Comparison of ENCODE assay signal across 8 mouse cellular contexts in genomic region chr3:114032333-114032732, GRCm38 (mm10). TPM values are rescaled to one million over a fixed set of nuclear protein-coding genes. Genes with fewer than 3 reads are reported as not detected.
DNase-seq lines count a peak whose midpoint lies in the region; ATAC-seq lines count a peak whose summit lies in the region.

No protein-coding gene starts in this region.

- H3K9ac ChIP-seq in heart, embryonic 14.5 days (ENCODE audit: low read length), result peak overlapping the region; percentile 48; the same call in 1 of the 2 replicates
- H3K9ac ChIP-seq in neural tube, embryonic 12.5 days, result peak overlapping the region; percentile 54; the same call in 1 of the 2 replicates

- no peak overlapping the region for H3K27ac ChIP-seq in heart, embryonic 14.5 days (replicated peaks in 1 of 2; ENCODE audit: control insufficient read depth in 1 of 2, insufficient read depth in 1 of 2, low read depth in 2 of 2, low read length in 2 of 2)
- no peak overlapping the region for H3K27ac ChIP-seq in neural tube, embryonic 12.5 days

- H3K4me1 ChIP-seq in heart, embryonic 14.5 days (ENCODE audit: control insufficient read depth in 2 of 2, insufficient read depth in 2 of 2, low read length in 2 of 2), result peaks cover 0 to 3% of the 10 kb centered on the region in 2 experiments; a peak in 1 of 4 replicates
- peaks cover 4% of the 10 kb centered on the region; the same call in 1 of the 2 replicates for H3K4me1 ChIP-seq in neural tube, embryonic 12.5 days

- no peaks in the 10 kb centered on the region for H3K27me3 ChIP-seq in heart, embryonic 14.5 days (ENCODE audit: control insufficient read depth, insufficient read depth, low read length)
- H3K27me3 ChIP-seq in neural tube, embryonic 12.5 days (replicated peaks), result no peaks in the 10 kb centered on the region

- peak overlapping the region; percentile 64 to 68 for H3K4me3 ChIP-seq in heart, embryonic 14.5 days (ENCODE audit: control insufficient read depth in 1 of 2, insufficient read depth in 1 of 2, low read depth in 1 of 2, low read length in 2 of 2)
- H3K4me3 ChIP-seq in neural tube, embryonic 12.5 days, result peak overlapping the region; percentile 57

- no peaks in the 10 kb centered on the region for H3K9me3 ChIP-seq in heart, embryonic 14.5 days (ENCODE audit: control insufficient read depth, low read length)
- H3K9me3 ChIP-seq in neural tube, embryonic 12.5 days, result no peaks in the 10 kb centered on the region

- DNase-seq in heart, postnatal 14 days, result no peak
- peak; percentile 5 for DNase-seq in cerebellum, adult 9-10 months
- peak; percentile 14 for DNase-seq in forelimb bud, embryonic 11.5 days (ENCODE audit: low read depth, low spot score)
- DNase-seq in left cerebral cortex, postnatal 25 days (ENCODE audit: low spot score in 2 of 2), result peak; percentile 36 to 44
- no peak for DNase-seq in gastrocnemius, postnatal 36 days
- DNase-seq in adrenal gland, postnatal 25 days, result no peak

- ATAC-seq in heart, embryonic 14.5 days (ENCODE audit: insufficient number of reproducible peaks, insufficient read depth, low FRiP score, low read depth), result no peak
- ATAC-seq in neural tube, embryonic 12.5 days (ENCODE audit: low FRiP score, low read depth), result no peak

- 5% methylated on average over 4 of the region's 4 CpGs for WGBS in heart, embryonic 14.5 days
- 12% methylated on average over 4 of the region's 4 CpGs for WGBS in neural tube, embryonic 12.5 days

- H3K36me3 ChIP-seq in heart, embryonic 14.5 days (ENCODE audit: control insufficient read depth, insufficient read depth, low read length), result no peaks in the 10 kb centered on the region
- H3K36me3 ChIP-seq in neural tube, embryonic 12.5 days, result no peaks in the 10 kb centered on the region

- intact Hi-C loops in heart, postnatal 14 days (cut with DNase I), result loop anchor here (2.0 to 5.0 kb wide), 2 partner anchors 336 to 380 kb away; no protein-coding TSS in a partner anchor
- intact Hi-C loops in left cerebral cortex, postnatal 25 days (cut with DNase I), result loop anchor here (5.0 kb wide), 1 partner anchor 35 kb away; no protein-coding TSS in a partner anchor
- intact Hi-C loops in gastrocnemius, postnatal 36 days (cut with DNase I), result no loop called here

- H3K4me2 ChIP-seq in heart, embryonic 14.5 days (ENCODE audit: low read length), result peak overlapping the region; percentile 92
- H3K4me2 ChIP-seq in neural tube, embryonic 12.5 days (replicated peaks), result peak overlapping the region; percentile 93

RNA-seq across cellular contexts. Expression of gene Col11a1, which starts 2.0 kb away (rescaled TPM):
- polyA plus RNA-seq in heart, embryonic 14.5 days (2014; fragmentation: Nextera tagmentation; extraction: Ambion mirVana), result 4.1 and 4.3 TPM in 2 replicates
- under 1 TPM; 0.22 to 0.65 TPM for total RNA-seq in heart, postnatal 14 days (2021)
- total RNA-seq in left cerebral cortex, postnatal 25 days (2021), result 1 to 10 TPM; 7.0 to 10.0 TPM
- 24.8 and 25.4 TPM in 2 replicates for polyA plus RNA-seq in neural tube, embryonic 12.5 days (2016; fragmentation: Nextera tagmentation; extraction: Ambion mirVana)
- 1 to 10 TPM; 4.6 to 7.9 TPM for total RNA-seq in gastrocnemius, postnatal 36 days (2021)
- total RNA-seq in adrenal gland, postnatal 25 days (2021), result 1.1 and 1.4 TPM in 2 replicates

Comparison
In these comparisons a context has a peak if more than half of its experiments do, and no peak if none do; other contexts are left out.
1. DNase-seq: peak in cerebellum, adult 9-10 months (single experiment), forelimb bud, embryonic 11.5 days (single experiment) and left cerebral cortex, postnatal 25 days (2 of 2); none in heart, postnatal 14 days (0 of 2), gastrocnemius, postnatal 36 days (0 of 2) and adrenal gland, postnatal 25 days (single experiment).